Mouse (Mus musculus) limb, embryonic 14.5 days (tissue): ENCODE data around the gene Adh7. TPM values are rescaled to one million over a fixed set of nuclear protein-coding genes. Genes with fewer than 3 reads are reported as not detected.

Experiments used
- ATAC-seq: fragments of 200-750 bp; cut with Nextera tagmentation; 2 replicates; pipeline ENCODE4 v1.8.0; 2017; ENCODE audit warnings: low read depth, moderate number of reproducible peaks, moderate TSS enrichment; ENCODE audit not compliant: low FRiP score
- DNase-seq: peaks from one replicate; pipeline ENCODE4 v3.0.0-alpha.2; 2015; ENCODE audit warnings: low spot score
- H3K27ac ChIP-seq: fragments of 300-500 bp; sonication (generic); replicated peaks from 2 replicates; pipeline ENCODE4 v1.5.1; 2014; ENCODE audit warnings: low read depth, mild to moderate bottlenecking, low read length, moderate library complexity, mixed read lengths
- H3K27me3 ChIP-seq: fragments of 300-500 bp; sonication (generic); 2 replicates; pipeline ENCODE4 v1.6.1; 2014; ENCODE audit warnings: low read length, mixed read lengths; ENCODE audit not compliant: control insufficient read depth, insufficient read depth
- H3K36me3 ChIP-seq: fragments of 300-500 bp; sonication (generic); 2 replicates; pipeline ENCODE4 v1.6.1; 2014; ENCODE audit warnings: mild to moderate bottlenecking, low read length, moderate library complexity, mixed read lengths; ENCODE audit not compliant: control insufficient read depth, insufficient read depth
- H3K4me1 ChIP-seq: fragments of 300-500 bp; sonication (generic); 2 replicates; pipeline ENCODE4 v1.6.1; 2014; ENCODE audit warnings: antibody characterized with exemption, low read length, mixed read lengths; ENCODE audit not compliant: control insufficient read depth, insufficient read depth
- H3K4me2 ChIP-seq: fragments of 300-500 bp; sonication (generic); replicated peaks from 2 replicates; pipeline ENCODE4 v1.6.1; 2014; ENCODE audit warnings: low read depth, mild to moderate bottlenecking, low read length, moderate library complexity; ENCODE audit not compliant: severe bottlenecking
- H3K4me3 ChIP-seq: fragments of 300-500 bp; sonication (generic); replicated peaks from 2 replicates; pipeline ENCODE4 v1.5.1; 2014; ENCODE audit warnings: low read length
- H3K9ac ChIP-seq: fragments of 300-500 bp; sonication (generic); 2 replicates; pipeline ENCODE4 v1.6.1; 2014; ENCODE audit warnings: mild to moderate bottlenecking, low read depth, low read length, moderate library complexity; ENCODE audit not compliant: severe bottlenecking
- H3K9me3 ChIP-seq: fragments of 300-500 bp; sonication (generic); 2 replicates; pipeline ENCODE4 v1.6.1; 2016; ENCODE audit warnings: low read length; ENCODE audit not compliant: control insufficient read depth
- POLR2A ChIP-seq: fragments of 200-500 bp; IDR thresholded peaks from 2 replicates; pipeline ENCODE4 v1.8.0; 2012; ENCODE audit warnings: inconsistent platforms, mild to moderate bottlenecking, moderate library complexity, borderline replicate concordance; ENCODE audit not compliant: insufficient read depth, insufficient read length; ENCODE audit errors: extremely low read depth
- WGBS: fragments of 180-500 bp; shearing (Covaris S2); extraction: QIAGEN DNeasy Blood & Tissue Kit; methylation state at CpG from one replicate; pipeline ENCODE4 v1.1.7; 2014; 5-methylcytosine and 5-hydroxymethylcytosine counted together
- polyA plus RNA-seq, 2 experiments: library from polyadenylated mRNA; depleted of rRNA in 1 of 2; stranded (reverse) in 1 of 2; unstranded in 1 of 2; fragments of >200 nt; fragmentation: Nextera tagmentation in 1 of 2; extraction: Ambion mirVana in 1 of 2; gene quantifications; 2 replicates each; pipeline versions ENCODE4 v1.2.1 to v1.2.3; 2012 to 2014

Gene Adh7
- polyA plus RNA-seq, 2 experiments, result 0.77 to 1.9 TPM

DNA sequence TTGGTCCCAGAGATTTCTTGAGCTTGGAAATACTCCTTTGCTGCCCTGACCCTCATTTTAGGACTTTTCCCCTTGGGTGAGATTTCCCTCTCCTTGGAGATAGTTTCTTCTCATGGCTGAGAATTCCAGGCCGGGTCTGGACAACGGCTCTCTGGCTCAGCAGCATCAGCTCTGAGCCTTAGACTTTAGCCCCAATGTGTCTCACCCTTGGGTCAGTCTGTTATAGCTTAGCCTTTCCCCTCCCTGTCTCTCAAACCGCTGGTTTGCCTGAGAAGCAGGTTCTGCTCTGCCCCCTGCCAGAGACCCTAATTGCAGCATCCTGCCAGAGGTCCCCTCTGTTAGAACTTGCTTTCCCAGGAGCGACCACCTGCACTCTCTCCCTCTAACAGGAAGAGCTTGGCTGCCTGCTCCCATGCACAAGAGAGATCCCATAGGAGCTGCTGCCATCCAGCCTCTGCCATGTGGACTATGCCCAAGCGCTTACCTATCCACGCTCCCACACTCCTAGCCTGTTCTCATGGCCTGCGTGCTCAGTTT is 26.8 kb downstream of the Adh7 start:
- no peak overlapping the region for H3K4me3 ChIP-seq
- DNase-seq (no peak), ATAC-seq (no peak)
- no peak overlapping the region for H3K27ac ChIP-seq
- WGBS, result 63% methylated on average over 7 of the region's 7 CpGs
- no peak overlapping the region for H3K4me2 ChIP-seq
- peaks cover 13% of the 10 kb centered on the region for H3K4me1 ChIP-seq
- no peak for TF ChIP-seq POLR2A
- no peaks in the 10 kb centered on the region for H3K27me3 ChIP-seq
- H3K36me3 ChIP-seq, result no peaks in the 10 kb centered on the region
- H3K9me3 ChIP-seq, result no peaks in the 10 kb centered on the region
- H3K9ac ChIP-seq, result no peak overlapping the region

DNA sequence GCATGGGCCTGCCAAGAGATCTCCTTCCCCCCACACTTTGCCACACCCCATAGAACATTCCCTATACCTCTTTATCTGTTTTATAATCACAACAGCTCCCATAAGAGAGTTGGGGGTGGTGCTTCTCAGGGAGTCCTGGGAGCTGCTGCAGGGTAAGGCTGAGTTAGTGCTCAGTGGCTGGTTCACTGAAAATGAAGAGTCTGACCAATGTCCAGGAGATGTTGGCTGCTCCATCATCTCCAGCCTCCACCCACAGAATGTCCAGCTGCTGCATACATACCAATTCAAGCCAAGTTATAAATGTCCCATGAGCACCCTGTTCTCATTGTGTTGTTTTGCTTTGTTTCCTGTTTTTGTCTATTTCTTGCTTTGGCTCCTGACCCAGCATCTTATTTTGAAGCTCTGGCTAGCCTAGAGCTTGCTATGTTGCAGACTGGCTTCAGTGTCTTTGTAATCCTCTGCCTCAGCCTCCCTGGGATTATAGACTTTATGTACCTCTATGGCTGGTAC is 29.0 kb downstream of the Adh7 start:
- Histone ChIP-seq H3K36me3 (no peaks in the 10 kb centered on the region), H3K9ac (no peak overlapping the region), H3K4me3 (no peak overlapping the region), H3K4me2 (no peak overlapping the region), H3K27ac (no peak overlapping the region), H3K4me1 (peaks cover 8% of the 10 kb centered on the region), H3K9me3 (no peaks in the 10 kb centered on the region), H3K27me3 (no peaks in the 10 kb centered on the region)
- no peak for TF ChIP-seq POLR2A
- DNase-seq, result no peak
- no peak for ATAC-seq

DNA sequence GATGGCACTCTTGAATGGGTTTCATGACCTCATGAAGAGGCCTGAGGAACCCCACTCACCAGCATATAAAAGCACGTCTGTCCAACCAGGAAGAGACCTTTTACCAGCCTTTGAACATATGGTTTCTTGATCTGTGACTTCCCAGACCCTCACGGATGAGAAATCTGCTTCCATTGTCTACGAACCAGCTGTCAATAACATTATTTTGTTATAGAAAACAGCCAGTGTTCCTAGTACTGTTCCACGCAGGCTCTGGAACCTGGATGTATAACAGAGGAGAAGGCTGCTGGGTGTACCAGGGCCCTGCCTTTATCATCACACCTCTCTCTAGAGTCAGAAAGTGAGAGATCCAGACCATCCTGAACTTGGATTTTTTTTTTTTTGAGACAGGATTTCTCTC is 29.7 kb downstream of the Adh7 start:
- no peak for TF ChIP-seq POLR2A
- H3K9ac ChIP-seq, result no peak overlapping the region
- ATAC-seq (no peak), DNase-seq (no peak)
- H3K27ac ChIP-seq, result no peak overlapping the region
- no peak overlapping the region for H3K4me3 ChIP-seq
- no peaks in the 10 kb centered on the region for H3K27me3 ChIP-seq
- H3K4me2 ChIP-seq, result no peak overlapping the region
- peaks cover 1% of the 10 kb centered on the region for H3K4me1 ChIP-seq
- 71% methylated on average over 4 of the region's 4 CpGs for WGBS
- H3K36me3 ChIP-seq, result no peaks in the 10 kb centered on the region
- H3K9me3 ChIP-seq, result no peaks in the 10 kb centered on the region

DNA sequence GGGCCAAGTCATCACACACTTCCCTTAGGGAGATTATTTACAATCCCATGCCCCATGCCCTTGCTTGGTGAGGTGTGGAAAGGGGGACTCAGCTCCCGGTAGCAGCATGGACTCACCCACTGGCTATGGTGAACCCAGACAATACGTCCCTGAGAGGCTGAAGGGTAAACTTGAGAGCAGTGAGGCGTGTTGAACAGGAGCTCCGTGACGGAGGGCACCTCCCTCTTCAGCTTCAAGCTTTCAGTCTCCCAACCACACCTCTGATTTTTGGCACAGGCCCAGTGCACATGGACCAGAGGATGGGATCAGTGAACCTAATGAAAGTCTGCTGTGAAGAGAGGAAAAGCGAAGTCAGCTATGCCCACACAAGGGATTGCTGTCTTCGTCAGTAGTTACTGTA is 30.5 kb downstream of the Adh7 start:
- DNase-seq (no peak), ATAC-seq (no peak; the same call in 1 of the 2 replicates)
- no peak for TF ChIP-seq POLR2A
- Histone ChIP-seq H3K27me3 (no peaks in the 10 kb centered on the region), H3K4me2 (no peak overlapping the region), H3K36me3 (no peaks in the 10 kb centered on the region), H3K27ac (no peak overlapping the region), H3K4me1 (no peaks in the 10 kb centered on the region), H3K9ac (no peak overlapping the region), H3K9me3 (no peaks in the 10 kb centered on the region), H3K4me3 (no peak overlapping the region)
- 83% methylated on average over 7 of the region's 7 CpGs for WGBS

DNA sequence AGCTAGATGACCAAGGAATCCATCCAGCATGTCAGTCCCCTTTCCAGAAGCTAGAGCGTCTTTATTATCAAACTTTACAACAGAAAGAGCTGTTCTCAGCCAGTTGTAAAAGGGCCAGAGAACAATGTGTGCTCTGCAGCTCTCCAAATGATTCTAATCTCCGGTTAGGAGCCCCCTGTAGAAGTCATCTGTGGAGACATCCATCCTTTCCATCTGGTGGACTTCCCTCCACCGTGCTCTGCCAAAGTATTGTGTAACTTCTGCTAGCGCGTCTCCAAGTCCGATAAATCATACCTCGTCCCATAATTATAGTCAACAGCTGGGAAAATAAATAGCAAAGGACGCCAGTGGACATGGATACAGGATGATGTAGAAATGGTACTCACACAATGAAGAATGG is 31.2 kb downstream of the Adh7 start:
- no peak overlapping the region for H3K27ac ChIP-seq
- no peaks in the 10 kb centered on the region for H3K4me1 ChIP-seq
- H3K9ac ChIP-seq, result no peak overlapping the region
- no peaks in the 10 kb centered on the region for H3K36me3 ChIP-seq
- no peaks in the 10 kb centered on the region for H3K27me3 ChIP-seq
- no peak for TF ChIP-seq POLR2A
- no peaks in the 10 kb centered on the region for H3K9me3 ChIP-seq
- no peak overlapping the region for H3K4me2 ChIP-seq
- no peak overlapping the region for H3K4me3 ChIP-seq
- ATAC-seq, result no peak
- WGBS, result 82% methylated on average over 8 of the region's 8 CpGs
- no peak for DNase-seq

DNA sequence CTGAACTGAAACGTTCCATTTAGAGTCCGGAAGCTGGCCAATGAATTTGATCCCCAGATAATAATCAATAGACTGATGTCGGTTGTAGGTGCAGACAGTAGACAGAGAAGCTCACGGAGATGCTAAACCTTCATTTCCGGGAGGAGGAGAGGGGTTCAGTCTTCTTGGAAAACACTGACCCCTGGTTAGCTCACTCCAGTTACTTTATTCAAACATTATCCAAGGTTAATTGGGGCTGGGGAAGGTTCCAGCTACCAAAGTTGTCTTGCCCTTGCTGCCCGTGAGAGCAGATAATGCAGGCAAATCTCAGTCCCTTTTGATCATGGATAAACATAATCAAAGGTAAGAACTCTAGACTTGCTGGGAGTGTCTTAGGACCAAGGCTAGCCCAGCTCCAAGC is 33.6 kb downstream of the Adh7 start:
- no peak for ATAC-seq
- no peak overlapping the region for H3K9ac ChIP-seq
- no peaks in the 10 kb centered on the region for H3K27me3 ChIP-seq
- H3K9me3 ChIP-seq, result no peaks in the 10 kb centered on the region
- 83% methylated on average over 6 of the region's 6 CpGs for WGBS
- no peaks in the 10 kb centered on the region for H3K4me1 ChIP-seq
- no peak overlapping the region for H3K4me2 ChIP-seq
- no peak overlapping the region for H3K4me3 ChIP-seq
- no peak overlapping the region for H3K27ac ChIP-seq
- H3K36me3 ChIP-seq, result no peaks in the 10 kb centered on the region
- no peak for TF ChIP-seq POLR2A
- no peak for DNase-seq
